Mouse (Mus musculus): ENCODE measurements at regions not wholly inside any gene's neighbourhood (a gene's known extent, or its start where the extent isn't known, plus 50 kb on each side); places are given as distances from the start of the nearest gene placed in this dataset.

DNA sequence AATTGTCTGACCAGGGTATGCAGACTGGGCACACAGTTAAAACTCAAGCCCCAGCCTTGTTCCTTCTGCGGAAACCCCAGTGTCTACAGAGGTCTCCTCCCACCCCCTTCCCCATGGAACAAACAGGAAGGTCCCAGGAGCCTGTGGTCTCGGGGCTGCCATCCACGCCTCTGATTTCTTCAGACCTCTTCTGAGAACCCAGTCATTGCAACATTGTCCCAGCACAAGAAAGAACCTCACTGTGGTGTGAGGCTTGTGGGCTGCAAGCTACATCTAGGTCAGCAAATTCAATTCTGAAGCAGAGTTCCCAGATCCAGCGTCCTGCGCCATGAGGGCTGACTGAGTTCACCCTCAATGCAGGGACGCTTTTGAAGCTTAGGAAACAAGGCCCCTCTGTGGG, 71.7 kb upstream of the Kdm7a start:
- TF ChIP-seq GATA1 (IDR thresholded peaks at IDR 0.05; ENCODE audit: low read length) (no peak), TAL1 (IDR thresholded peaks at IDR 0.05; ENCODE audit: low read length) (no peak)

Measured in erythroblast, embryonic 14.5 days (primary cell).